Mouse (Mus musculus) E14TG2a.4 (cell line): Measurements from ENCODE around the gene Tigd4.

ENCODE experiments used
- H3K27me3 ChIP-seq: 2 replicates; pipeline ENCODE4 v1.6.1; 2014; ENCODE audit warnings: low read length, control low read depth; ENCODE audit not compliant: insufficient read depth
- H3K36me3 ChIP-seq: 2 replicates; pipeline ENCODE4 v1.6.1; 2014; ENCODE audit warnings: low read length, control low read depth; ENCODE audit not compliant: insufficient read depth
- H3K4me1 ChIP-seq: replicated peaks from 2 replicates; pipeline ENCODE4 v1.6.1; 2014; ENCODE audit warnings: low read depth, low read length, control low read depth
- H3K4me3 ChIP-seq: replicated peaks from 2 replicates; pipeline ENCODE4 v1.5.1; 2014; ENCODE audit warnings: mild to moderate bottlenecking, low read length
- H3K9me3 ChIP-seq: 2 replicates; pipeline ENCODE4 v1.6.1; 2014; ENCODE audit warnings: low read length, control low read depth
- CTCF ChIP-seq: conservative IDR thresholded peaks from 2 replicates; pipeline ENCODE4 v1.5.1; 2014; ENCODE audit warnings: low read length
- NANOG ChIP-seq: IDR thresholded peaks from 2 replicates; pipeline ENCODE4 v1.6.1; 2014; ENCODE audit warnings: borderline replicate concordance, low read length, mixed read lengths
- POU5F1 ChIP-seq: IDR thresholded peaks from 2 replicates; pipeline ENCODE4 v1.6.1; 2014; ENCODE audit warnings: low read length, borderline replicate concordance

The Tigd4 gene

GRCm38 (mm10) chr3:84601870-84602495, 8.6 kb downstream of the Tigd4 start:
- no peaks in the 10 kb centered on the region for H3K27me3 ChIP-seq
- H3K9me3 ChIP-seq: peaks cover 4% of the 10 kb centered on the region; the same call in 1 of the 2 replicates
- no peaks in the 10 kb centered on the region for H3K36me3 ChIP-seq
- peaks cover 15% of the 10 kb centered on the region for H3K4me1 ChIP-seq
- no peak overlapping the region for H3K4me3 ChIP-seq
- TF ChIP-seq CTCF (no peak), POU5F1 (no peak), NANOG (no peak)

GRCm38 (mm10) chr3:84602759-84603158, 9.4 kb downstream of the Tigd4 start:
- Histone ChIP-seq H3K9me3 (peaks cover 4% of the 10 kb centered on the region; the same call in 1 of the 2 replicates), H3K36me3 (no peaks in the 10 kb centered on the region), H3K27me3 (no peaks in the 10 kb centered on the region), H3K4me1 (peaks cover 15% of the 10 kb centered on the region), H3K4me3 (no peak overlapping the region)
- TF ChIP-seq NANOG (no peak), POU5F1 (no peak), CTCF (no peak)

- Histone ChIP-seq H3K9me3 (peaks cover 4% of the 10 kb centered on the region; the same call in 1 of the 2 replicates), H3K4me1 (peaks cover 15% of the 10 kb centered on the region), H3K27me3 (no peaks in the 10 kb centered on the region), H3K4me3 (no peak overlapping the region), H3K36me3 (no peaks in the 10 kb centered on the region)
- TF ChIP-seq POU5F1 (no peak), CTCF (no peak), NANOG (no peak)
Observed at GRCm38 (mm10) chr3:84603212-84603611, 9.8 kb downstream of the Tigd4 start.

- Histone ChIP-seq H3K9me3 (peaks cover 12% of the 10 kb centered on the region), H3K4me3 (no peak overlapping the region), H3K27me3 (no peaks in the 10 kb centered on the region), H3K36me3 (no peaks in the 10 kb centered on the region), H3K4me1 (0 out of 2 replicates have a peak, but pooled peaks cover 9% of the 10 kb centered on the region)
- TF ChIP-seq CTCF (no peak), POU5F1 (no peak), NANOG (no peak)
Observed at GRCm38 (mm10) chr3:84610183-84610710, 16.9 kb downstream of the Tigd4 start.

- H3K9me3 ChIP-seq: peaks cover 18% of the 10 kb centered on the region
- no peak overlapping the region for H3K4me3 ChIP-seq
- peak; percentile 83 for TF ChIP-seq CTCF
- no peak for TF ChIP-seq POU5F1
- no peak for TF ChIP-seq NANOG
- 0 out of 2 replicates have a peak, but pooled peaks cover 7% of the 10 kb centered on the region for H3K4me1 ChIP-seq
- H3K27me3 ChIP-seq: no peaks in the 10 kb centered on the region
- H3K36me3 ChIP-seq: no peaks in the 10 kb centered on the region
Observed at GRCm38 (mm10) chr3:84615050-84615855, 21.9 kb downstream of the Tigd4 start.

- no peaks in the 10 kb centered on the region for H3K27me3 ChIP-seq
- no peak for TF ChIP-seq NANOG
- no peak for TF ChIP-seq CTCF
- TF ChIP-seq POU5F1: no peak
- H3K4me3 ChIP-seq: no peak overlapping the region
- H3K9me3 ChIP-seq: peaks cover 18% of the 10 kb centered on the region
- H3K4me1 ChIP-seq: 0 out of 2 replicates have a peak, but pooled peaks cover 7% of the 10 kb centered on the region
- no peaks in the 10 kb centered on the region for H3K36me3 ChIP-seq
Observed at GRCm38 (mm10) chr3:84615856-84616225, 22.5 kb downstream of the Tigd4 start.

GRCm38 (mm10) chr3:84618627-84619026, 25.3 kb downstream of the Tigd4 start:
- Histone ChIP-seq H3K27me3 (no peaks in the 10 kb centered on the region), H3K4me3 (no peak overlapping the region), H3K9me3 (peaks cover 10% of the 10 kb centered on the region; the same call in 1 of the 2 replicates), H3K36me3 (no peaks in the 10 kb centered on the region), H3K4me1 (0 out of 2 replicates have a peak, but pooled peaks cover 4% of the 10 kb centered on the region)
- no peak for TF ChIP-seq NANOG
- no peak for TF ChIP-seq POU5F1
- TF ChIP-seq CTCF: no peak

- H3K4me1 ChIP-seq: 0 out of 2 replicates have a peak, but pooled peaks cover 4% of the 10 kb centered on the region
- no peak overlapping the region for H3K4me3 ChIP-seq
- H3K27me3 ChIP-seq: no peaks in the 10 kb centered on the region
- H3K36me3 ChIP-seq: no peaks in the 10 kb centered on the region
- H3K9me3 ChIP-seq: peaks cover 10% of the 10 kb centered on the region; the same call in 1 of the 2 replicates
- TF ChIP-seq CTCF: 0 out of 2 replicates have a peak, but pooled peaks have one; percentile 2
- no peak for TF ChIP-seq NANOG
Observed at GRCm38 (mm10) chr3:84619056-84619455, 25.7 kb downstream of the Tigd4 start.
